Mouse (Mus musculus) heart, postnatal 4 days (tissue): ENCODE measurements around the gene Pcyt2. TPM values are rescaled to one million over a fixed set of nuclear protein-coding genes. Genes with fewer than 3 reads are reported as not detected.
A peak's percentile ranks its signal among the peaks of the same experiment; 100 is the strongest.

Source experiments
- DNase-seq: peaks from one replicate; pipeline ENCODE4 v3.0.0; 2021
- total RNA-seq, 2 experiments: library from RNA; stranded (reverse); gene quantifications; 2 replicates each; pipeline ENCODE4 v1.2.3; 2021

Pcyt2 gene
- total RNA-seq, 2 experiments from 2014 or later = 56.8 to 58.1 TPM

DNA sequence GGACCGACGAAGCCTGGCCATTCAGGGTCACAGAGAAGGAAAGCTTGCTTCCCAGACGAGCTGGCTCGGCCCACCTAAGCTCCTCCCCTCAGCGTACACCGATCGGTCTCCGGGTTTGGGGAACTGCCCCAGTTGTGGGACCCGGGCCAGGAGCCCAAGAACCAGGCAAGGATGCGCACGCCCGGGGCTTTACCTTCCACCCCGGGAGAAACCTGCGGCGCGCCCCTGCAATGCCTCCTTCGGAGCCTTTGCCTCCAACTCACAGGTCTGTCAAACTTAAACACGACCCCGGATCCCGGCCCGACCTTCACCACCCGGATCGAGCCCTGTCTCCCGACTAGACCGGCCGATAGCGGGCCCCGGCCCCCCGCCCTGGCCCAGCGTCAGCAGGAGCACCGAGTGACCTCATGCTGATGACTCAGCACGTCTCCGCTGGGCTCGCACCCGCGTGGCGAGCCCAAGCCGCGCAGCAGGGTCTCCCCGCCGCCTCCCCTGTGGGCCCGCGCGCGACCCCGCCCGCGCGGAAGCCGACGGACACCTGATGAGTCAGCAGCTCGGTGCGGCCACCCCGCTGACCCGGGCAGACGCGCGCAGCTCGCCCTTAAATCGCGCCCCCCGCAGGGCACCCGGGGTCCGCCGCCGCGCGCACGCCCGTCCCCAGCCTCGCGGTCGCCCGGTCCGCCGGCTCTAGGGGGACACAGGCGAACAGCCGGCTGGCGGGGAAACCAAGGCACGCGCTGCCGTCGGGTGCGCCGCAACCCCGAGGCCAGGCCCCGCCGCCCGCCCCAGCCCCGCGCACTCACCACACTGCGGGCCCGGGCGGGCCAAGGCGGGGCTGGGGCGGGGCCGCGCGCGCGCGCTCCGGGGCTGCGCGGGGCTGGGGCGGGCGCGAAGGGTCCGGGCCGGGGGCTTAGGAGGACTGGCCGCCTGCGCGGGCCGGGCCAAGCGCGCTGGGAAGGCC lies 15.1 kb upstream of the Pcyt2 start:
- DNase-seq = peak; percentile 74

DNA sequence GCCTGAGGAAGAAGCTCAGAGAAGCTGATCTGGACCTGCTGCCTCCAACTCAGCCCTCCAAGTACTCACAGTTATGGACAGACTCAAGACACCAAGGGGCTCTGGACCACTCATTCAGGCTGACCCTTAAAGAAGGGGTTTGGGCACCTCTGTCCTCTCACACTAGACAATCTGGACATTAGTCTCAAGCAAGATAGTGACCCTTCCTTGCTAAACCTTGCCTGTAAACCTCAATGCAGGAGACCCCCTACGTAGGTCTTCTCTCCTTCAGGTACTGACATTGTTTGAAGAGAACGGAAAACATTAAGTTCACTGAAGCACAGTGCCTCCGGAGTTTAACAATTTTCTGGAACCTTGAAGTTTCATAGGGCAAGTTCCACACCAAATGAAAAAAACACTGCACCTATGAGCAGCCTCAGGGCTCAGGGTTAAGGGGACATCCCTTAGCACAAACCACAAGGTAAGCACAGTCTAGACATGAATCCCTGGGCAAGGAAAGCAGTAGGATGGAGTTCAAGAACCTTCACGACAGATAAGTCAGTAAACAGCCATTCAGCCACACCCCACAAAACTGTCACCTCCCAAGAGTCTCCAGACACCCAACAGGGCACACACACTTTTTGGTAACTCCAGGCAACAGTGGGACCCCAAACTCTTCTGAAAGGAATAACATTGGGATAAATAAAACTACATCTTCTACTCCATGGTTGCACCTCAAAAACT lies 14.2 kb upstream of the Pcyt2 start:
- DNase-seq = no peak

DNA sequence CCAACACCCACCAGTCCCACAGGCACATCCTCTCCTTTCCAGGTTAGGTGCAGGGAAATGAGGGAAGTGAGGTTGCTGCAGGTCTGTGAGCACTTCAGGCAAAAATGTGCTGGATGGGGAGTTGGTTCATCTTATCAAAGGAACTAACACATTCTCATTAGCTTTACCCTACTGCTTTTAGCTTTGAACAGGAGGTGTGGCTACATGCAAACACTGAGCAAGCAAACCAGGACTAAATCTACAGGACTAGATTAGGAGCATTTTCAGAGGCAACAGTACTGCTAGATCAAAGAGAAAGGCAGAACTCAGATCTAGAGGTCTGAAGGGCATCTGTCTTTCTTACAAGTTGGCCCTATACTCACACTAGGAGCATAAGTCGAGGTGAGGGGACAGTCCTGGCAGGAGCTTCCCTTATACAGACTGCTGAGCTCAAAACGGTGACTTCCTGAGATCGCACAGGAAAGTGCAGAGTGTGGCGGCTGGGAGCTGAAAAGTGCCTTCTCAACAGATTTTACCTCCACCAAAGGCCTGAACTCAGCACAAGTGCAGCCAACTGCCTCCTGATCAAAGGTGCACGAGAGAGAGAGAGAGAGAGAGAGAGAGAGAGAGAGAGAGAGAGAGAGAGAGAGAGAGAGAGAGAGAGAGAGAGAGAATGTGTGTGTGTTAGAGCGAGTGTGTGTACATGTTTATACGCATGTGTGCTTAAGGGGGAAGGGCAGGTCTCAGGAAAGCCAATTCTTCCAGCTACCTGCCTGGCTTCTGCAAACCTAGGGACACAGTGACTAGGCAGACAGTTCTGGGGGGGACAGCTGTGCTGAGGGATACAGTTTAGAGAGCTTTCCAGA lies 13.4 kb upstream of the Pcyt2 start:
- no peak for DNase-seq

DNA sequence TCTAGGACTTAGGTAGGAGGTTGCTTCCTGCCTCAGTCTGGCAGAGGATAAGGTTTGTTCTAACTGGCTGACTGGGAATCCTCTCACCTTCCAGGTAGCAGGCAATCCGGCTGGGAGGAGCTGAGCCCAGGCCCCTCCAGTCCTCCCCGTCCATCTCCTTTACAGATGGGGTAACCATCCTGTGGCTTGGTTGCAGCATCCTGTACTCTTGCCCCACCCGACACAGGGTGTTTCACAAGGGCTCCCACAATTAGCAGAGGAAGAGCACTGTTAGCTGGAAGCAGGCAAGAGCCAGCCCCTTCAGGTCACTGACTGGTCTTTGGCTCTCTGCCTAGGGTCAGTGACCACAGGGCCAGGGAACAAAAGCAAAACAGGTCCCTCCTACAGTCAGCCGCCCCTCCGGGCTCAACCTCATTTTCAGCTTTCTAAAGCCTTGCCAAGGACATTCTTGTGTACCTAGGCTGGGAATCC lies 12.7 kb upstream of the Pcyt2 start:
- DNase-seq = no peak

DNA sequence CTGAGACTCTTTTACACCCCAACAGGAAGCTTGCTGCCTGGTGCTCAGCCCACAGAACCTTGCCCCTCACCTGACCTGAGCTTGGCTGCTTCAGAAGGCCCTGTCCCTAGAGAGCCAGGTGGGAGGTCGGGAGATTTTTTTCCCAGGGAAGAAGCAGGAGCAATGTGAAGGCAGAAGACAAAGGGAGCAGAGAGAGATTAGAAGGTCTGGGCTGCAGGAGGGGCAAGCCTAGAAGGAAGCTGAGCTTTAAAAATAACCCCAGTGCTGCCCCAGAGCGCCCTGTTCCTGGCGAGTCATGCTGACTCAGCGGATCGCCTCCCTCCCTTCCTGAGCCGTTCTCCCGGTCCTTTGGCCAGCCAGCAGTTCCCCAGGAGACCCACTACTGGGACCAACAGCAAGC lies 12.2 kb upstream of the Pcyt2 start:
- peak; percentile 65 for DNase-seq

DNA sequence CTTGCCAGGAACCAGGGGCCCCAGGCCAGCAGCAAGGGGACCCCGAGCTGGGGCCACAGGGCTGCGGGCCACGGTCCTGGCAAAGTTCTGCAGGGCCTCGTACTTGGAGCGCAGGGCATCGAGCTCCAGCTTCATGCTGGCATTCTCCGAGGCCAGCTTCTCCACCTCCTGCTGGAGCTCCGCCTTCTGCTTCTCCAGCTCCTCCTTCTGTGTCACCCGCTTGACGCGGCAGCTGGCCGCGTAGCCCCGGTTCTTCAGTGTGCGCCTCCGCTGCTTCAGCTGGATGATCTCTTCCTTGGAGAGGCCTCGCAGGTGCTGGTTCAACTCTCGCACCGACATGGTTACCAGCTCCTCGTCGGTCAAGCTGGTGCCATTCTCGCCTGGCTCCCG lies 11.6 kb upstream of the Pcyt2 start:
- DNase-seq = no peak

DNA sequence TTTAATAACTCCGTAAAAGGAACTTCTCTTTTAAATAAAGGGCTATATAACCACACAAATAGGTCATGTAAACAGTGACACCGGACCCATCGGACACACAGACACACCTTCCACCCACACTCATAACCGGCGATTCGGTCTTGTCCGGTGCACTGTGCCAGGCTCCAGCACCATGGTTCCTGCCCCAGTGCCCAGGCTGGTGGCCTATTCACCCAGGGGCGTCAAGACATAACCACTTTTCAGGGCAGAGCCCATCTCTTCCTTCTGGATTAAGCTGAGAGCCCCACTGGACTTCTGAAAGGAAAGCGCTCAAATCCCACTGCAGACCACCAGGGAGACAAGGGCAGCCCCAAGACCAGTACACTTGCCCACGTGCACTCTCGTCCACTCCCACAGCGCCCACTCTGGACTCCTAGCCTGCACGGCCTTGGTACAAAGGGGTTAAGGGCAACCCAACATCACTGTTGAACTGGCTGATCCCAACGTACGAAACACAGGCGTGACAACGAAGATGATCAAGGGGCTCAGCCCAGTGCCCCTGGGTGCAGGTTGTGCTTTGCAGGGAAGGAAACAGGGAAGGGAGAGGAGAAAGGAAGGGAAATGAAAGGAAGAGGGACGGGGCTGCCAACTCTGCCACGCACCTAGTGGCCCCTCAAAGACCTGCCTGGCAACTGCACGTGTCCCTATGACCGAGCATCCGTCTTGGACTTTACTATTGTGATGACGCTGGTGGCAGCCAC lies 11.0 kb upstream of the Pcyt2 start:
- no peak for DNase-seq

DNA sequence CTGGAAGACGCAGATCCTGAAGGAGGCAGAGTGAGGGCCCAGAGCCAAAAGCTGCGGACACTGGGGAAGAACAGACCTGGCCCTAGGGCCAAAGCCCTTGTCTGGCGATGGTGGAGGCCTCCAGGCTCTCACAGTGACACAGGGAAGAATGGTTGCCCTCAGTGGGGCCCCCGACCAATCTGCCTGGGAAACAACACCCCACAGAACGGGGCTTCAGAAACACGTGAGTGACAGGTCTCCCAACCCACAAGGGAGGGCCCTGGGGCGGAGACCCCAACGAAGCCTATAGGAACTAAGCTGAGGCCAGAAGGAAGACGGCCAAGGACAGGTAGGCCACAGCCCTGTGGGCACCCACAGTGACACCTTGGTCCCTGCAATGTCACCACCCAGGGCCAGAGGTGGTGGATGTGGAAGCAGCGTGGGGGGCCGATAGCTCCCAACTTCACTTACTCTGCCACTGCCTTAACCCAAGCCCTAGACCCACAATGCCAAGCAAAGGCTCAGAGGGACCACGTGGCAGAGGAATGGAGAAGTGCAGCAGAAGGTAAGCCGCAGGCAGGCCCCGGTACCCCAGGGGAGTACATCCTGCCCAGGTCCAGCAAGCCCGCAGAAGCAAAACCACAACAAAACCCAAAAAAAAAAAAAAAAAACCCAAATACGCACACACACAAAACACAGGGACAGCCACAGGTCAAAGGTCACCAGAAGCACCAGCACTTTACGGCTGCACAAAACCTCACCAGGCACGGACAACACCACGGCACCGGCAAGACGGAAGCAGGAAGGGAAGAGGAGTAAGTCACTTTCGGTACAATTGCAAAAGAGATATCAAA lies 9.9 kb upstream of the Pcyt2 start:
- no peak for DNase-seq

DNA sequence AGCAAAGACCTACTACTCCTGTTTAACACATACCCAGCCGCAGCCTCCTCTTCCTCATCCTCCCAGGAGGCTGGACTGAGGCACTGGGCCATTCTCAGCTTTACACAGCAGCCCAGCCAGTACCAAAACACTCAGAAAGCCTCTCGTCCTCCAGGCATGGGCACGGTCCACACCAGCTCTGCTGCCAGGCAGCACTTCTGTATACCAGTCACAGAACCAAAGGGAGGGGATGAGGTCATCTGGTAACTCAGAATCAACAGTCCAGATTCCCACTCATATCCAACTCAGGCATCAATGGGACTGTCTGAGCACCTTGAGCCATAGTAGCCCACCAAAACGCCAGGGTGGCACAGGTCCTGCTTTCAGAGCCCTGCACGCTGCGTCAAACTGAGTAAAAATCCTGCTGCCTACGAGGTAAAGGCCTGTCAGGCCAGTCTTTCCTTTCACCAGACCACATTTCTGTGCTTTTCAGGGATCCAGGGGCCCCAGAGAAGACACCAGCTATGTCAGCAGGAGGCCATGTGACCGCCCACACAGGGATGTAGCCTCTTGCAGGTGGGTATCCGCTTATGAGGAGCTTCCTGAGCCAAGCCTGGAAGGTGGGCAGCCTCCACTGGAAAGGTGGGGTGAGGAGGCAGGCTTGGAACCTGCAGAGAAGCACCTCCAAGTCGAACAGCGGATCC lies 9.2 kb upstream of the Pcyt2 start:
- no peak for DNase-seq

DNA sequence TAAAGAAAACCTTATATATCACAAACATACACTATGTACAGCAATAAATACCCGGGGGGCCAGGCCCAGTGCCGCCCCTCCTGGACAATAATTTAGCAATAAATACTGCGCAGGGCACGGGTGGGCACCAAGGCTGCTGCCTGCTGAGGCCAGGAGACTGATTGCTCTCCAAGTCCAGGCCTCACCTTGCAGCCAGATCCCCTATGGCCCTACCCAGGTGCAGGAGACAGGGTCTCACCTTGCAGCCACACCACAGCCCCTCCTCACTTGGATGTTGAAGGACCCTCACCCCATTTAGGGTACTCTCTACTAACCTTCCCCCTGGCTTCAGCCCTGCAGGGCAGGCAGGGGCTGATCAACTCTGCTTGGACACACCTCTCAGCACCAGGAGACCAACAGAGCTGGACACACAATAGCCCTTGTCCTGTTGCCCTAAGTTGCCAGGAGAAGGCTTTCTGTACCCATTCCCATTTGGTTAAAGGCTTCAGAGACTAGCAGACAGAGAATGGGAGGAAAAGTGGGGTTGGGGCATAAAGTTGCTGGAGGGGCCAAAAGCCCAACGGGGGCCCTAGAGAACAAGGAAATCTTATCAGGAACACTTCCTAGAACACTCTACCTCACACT lies 7.5 kb upstream of the Pcyt2 start, which contains the start of gene Sirt7:
Gene Sirt7, minus strand, starts transcription at position 89 of the 624 bp plus-strand sequence.
- no peak for DNase-seq

DNA sequence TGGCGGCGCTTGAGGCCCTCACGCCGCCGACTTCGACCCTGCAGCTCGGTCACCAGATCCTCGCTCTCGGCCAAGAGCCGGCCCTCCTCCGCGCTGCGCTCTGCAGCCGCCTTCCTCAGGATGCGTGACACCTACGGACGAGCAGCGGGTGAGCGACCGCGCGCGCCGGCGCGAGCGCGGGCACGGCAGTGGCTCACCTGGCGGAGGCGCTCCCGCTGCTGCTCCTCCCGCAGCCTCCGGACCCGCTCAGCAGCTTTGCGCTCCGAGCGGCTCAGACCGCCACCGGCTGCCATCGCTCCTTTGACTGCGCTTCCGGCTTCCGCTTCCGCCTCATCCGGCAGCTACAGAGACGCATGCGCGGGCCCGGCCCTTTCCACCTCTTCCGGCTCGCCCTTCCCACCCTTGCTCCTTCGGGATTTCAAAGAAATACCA lies 7.0 kb upstream of the Pcyt2 start:
- DNase-seq = peak; percentile 87

DNA sequence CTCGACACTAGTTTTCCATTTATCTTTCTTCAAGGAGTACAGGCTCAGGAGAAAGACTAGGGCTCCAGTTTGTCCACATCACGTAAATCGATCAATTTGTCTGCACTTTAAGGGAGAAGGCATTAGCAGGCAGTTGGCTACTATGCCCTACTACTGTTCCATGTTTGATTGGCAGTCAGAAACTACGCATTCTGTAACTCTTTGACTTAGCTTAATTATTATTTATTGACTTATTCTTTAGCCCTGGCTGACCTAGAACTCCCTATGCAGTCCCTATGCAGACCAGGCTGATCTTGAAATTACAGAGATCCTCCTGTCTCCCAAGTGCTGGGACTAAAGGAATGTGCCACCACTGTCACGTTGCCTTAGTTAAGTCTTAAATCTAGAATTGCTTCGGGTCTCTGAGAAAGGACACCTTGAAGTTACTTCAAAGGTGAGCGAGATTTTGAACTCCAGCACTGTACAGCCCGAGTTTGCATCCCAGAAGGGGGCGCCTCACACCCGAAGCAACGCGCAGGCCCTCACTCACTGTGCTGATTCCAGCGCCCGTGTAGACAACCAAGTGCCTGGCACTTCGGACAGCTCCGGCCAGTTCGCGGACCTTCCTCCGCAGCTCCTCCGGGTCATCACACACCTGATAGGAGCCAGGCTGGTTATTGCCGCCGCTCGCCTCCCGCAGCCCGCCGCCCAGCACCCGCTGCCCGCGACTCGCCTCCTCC lies 6.4 kb upstream of the Pcyt2 start:
- DNase-seq = peak; percentile 78

DNA sequence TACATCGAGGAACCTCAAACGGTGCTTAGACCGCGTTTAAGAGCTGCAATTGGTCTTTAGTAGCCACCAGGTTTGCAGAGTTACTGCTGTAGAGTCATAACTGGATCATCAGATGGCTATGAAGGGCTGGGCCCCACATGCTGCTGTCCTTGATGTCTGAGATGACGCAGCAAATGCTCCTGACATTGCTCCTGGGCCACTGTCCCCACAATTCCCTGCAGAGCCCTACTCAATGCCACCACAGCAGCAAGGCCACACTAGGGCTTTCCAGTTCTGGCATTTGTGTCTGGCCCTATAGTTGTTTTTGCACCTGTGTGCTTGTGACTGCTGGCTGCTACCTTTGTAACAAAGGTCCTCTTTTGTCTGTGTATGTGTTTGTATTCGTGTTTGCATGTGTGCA lies 5.1 kb upstream of the Pcyt2 start:
- DNase-seq = no peak

DNA sequence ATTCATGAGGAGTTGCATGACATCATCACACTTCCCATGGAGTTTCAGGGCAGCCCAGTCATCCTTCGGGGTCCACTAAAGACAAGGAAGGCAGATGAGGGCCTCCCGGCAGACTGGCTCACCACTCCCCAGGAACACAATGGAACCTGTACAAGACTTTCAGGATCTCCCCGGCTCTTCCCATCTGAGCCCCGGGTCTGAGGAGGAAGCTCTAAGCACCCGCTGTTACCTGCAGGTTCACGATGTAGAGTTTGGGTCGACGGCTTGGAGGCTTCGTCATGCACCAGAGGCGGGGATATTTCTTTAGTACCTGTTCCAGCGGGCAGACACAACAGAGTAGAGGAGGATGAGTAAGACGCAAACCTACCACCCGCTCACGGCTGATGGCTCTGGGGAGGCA lies 2.5 kb upstream of the Pcyt2 start:
- no peak for DNase-seq

DNA sequence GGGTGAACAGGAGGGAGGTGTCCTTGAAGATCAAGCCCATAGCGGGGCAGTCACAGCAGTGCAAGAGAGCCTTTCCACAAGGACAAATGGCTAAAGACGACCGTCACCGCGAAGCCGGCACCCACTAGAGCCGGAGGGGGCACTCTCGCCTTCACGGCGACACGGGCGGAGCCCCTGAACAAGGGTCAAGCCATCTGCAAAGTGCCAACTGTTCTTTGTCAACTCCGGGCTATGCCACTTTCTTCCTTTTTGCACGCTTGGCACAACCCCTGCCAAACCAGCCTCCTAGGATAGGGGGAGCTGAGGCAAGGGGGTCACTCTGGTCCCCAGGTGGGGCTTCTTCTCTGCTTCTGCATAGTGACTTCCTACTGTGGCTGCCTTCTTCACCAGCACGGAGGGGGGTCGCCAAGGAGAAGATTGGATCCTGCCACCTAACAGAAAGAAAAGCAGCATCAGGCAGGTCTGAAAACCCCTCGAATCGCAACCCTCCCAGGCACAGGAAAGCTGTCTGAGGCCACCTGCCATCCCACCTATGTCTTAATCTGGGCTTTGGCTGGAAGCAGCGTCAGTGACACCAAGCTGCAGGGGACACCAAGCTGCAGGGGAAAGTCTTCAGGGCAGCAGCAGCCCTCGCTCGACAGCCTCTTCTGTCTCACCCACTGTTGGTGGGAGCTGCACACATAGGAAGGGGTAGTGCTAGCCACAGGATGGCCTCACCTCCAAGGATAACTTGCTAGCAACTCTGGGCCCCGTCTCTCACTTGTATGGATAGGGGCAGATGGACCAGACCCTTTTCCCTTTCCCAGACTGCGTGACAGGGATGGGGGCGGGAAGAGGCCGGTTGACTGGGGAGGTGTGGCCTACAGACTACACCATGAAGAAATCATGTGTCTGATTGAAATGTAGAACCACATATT lies 1.1 kb upstream of the Pcyt2 start:
- DNase-seq = no peak

DNA sequence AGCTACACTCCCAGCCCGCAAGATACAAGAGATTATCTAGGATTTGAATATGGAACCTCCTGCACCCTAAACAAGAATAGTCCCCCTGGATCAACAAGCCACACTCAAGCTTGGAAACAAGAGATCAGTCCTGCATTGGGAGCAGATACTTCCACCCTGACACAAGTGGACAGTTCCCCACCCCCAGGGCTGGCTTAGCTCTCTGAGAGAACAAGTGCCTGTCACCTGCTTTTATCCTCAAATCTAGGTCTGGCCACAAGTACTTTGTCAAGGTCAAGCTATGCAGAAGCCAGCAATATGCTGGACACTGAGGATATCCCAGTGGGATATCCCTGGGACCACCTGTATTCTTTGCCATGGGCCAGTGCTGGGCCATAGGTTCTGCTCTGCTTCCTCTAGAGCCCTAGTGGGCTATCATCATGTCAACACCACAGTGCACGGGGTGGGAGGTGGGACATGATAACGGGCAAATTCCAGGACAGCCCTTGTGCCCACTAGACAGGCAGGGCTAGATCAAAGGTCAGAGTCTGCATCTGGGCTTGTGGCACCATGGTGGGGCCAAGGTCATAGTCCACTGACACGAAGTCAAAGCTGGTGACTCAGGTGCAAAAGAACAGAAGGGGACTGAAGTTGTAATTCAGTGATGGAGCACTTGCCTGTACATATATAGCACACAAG lies 980 bp downstream of the Pcyt2 start:
- DNase-seq = no peak

DNA sequence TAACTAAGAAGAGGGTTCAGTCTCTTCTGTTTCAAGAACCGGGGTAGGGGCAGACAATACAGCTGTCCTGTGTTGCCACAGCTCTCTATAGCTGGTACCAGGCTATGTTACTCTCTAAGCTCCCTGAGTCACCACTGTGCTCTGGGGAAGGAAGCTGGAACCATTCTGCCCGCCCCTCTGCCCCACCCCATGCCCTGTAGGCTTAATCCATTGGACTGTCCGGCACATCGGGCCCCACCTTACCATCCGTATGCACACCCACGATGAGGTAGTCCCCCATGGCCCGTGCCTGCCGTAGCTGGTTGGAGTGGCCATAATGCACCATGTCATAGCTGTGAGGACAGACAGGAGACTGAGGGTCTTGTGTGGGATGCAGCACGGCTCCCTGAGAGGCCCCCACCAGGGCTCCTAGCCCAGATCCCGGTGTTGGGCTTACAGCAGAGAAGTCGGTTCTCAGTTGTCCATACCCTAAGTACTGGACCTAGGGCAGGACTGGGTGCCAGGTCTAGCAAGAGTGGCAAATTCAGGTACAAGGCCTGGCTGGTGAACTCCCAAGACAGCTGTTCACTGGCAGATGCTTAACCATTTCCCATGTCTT lies 2.0 kb downstream of the Pcyt2 start:
- no peak for DNase-seq
